Mouse (Mus musculus): ENCODE data around the gene Hist1h2ag.
"Not testable (repeated sequence)": the region's sequence is repeated elsewhere in the genome, so short reads cannot be mapped to it uniquely, and the experiment has no call there.

The Hist1h2ag gene

GRCm38 (mm10) chr13:22042568-22043502 lies at the start of gene Hist1h2ag, which contains the start of gene Hist1h2bj:
TSS of gene Hist1h2ag (minus strand) at chr13:22042944.
TSS of gene Hist1h2bj (plus strand) at chr13:22043214.
- DNase-seq, result peak; percentile 94

- not testable (repeated sequence) for DNase-seq
Measured at GRCm38 (mm10) chr13:22084140-22084539, 41.4 kb upstream of the Hist1h2ag start, which contains the start of gene Vmn1r188. TSS of gene Vmn1r188 (plus strand) at chr13:22084440.

GRCm38 (mm10) chr13:22063468-22063867 lies 20.7 kb upstream of the Hist1h2ag start:
- DNase-seq, result no peak

GRCm38 (mm10) chr13:22061422-22061821 lies 18.7 kb upstream of the Hist1h2ag start:
- no peak for DNase-seq

GRCm38 (mm10) chr13:22053754-22054153 lies 11.0 kb upstream of the Hist1h2ag start:
- DNase-seq, result no peak

- DNase-seq, result no peak
Measured at GRCm38 (mm10) chr13:22051523-22051859, 8.7 kb upstream of the Hist1h2ag start.

GRCm38 (mm10) chr13:22050591-22051522 lies 8.1 kb upstream of the Hist1h2ag start:
- peak; percentile 95 for DNase-seq

GRCm38 (mm10) chr13:22049737-22050440 lies 7.1 kb upstream of the Hist1h2ag start:
- peak; percentile 41 for DNase-seq

GRCm38 (mm10) chr13:22049041-22049440 lies 6.3 kb upstream of the Hist1h2ag start:
- no peak for DNase-seq

- DNase-seq, result no peak
Measured at GRCm38 (mm10) chr13:22045311-22045710, 2.6 kb upstream of the Hist1h2ag start.

GRCm38 (mm10) chr13:22044432-22045155 lies 1.9 kb upstream of the Hist1h2ag start:
- no peak for DNase-seq

GRCm38 (mm10) chr13:22043503-22044431 lies 1.0 kb upstream of the Hist1h2ag start:
- peak; percentile 46 for DNase-seq

- no peak for DNase-seq
Measured at GRCm38 (mm10) chr13:22041651-22042567, 835 bp downstream of the Hist1h2ag start.

GRCm38 (mm10) chr13:22041142-22041536 lies 1.6 kb downstream of the Hist1h2ag start, which contains the start of gene Hist1h4i:
TSS of gene Hist1h4i (minus strand) at chr13:22041362.
- peak; percentile 96 for DNase-seq

- no peak for DNase-seq
Measured at GRCm38 (mm10) chr13:22040464-22041141, 2.1 kb downstream of the Hist1h2ag start.

- DNase-seq, result no peak
Measured at GRCm38 (mm10) chr13:22039951-22040463, 2.7 kb downstream of the Hist1h2ag start.

GRCm38 (mm10) chr13:22039364-22039763 lies 3.4 kb downstream of the Hist1h2ag start:
- DNase-seq, result no peak

- no peak for DNase-seq
Measured at GRCm38 (mm10) chr13:22037415-22037814, 5.3 kb downstream of the Hist1h2ag start.

- DNase-seq, result no peak
Measured at GRCm38 (mm10) chr13:22036986-22037385, 5.8 kb downstream of the Hist1h2ag start.

Data from lung, postnatal 10 days (tissue).